Mouse (Mus musculus) bone marrow, adult 2 months (tissue): ENCODE results near the gene Vegfd.

Source experiments
- CTCF ChIP-seq: fragments of 200-500 bp; IDR thresholded peaks from 2 replicates; pipeline ENCODE4 v1.5.1; 2011; ENCODE audit warnings: low read length, control low read depth; ENCODE audit not compliant: control insufficient read depth, insufficient read depth
- POLR2A ChIP-seq: fragments of 200-500 bp; IDR thresholded peaks from 2 replicates; pipeline ENCODE4 v1.6.1; 2011; ENCODE audit warnings: low read depth, mild to moderate bottlenecking, control low read depth, low read length, borderline replicate concordance; ENCODE audit not compliant: control insufficient read depth

DNA sequence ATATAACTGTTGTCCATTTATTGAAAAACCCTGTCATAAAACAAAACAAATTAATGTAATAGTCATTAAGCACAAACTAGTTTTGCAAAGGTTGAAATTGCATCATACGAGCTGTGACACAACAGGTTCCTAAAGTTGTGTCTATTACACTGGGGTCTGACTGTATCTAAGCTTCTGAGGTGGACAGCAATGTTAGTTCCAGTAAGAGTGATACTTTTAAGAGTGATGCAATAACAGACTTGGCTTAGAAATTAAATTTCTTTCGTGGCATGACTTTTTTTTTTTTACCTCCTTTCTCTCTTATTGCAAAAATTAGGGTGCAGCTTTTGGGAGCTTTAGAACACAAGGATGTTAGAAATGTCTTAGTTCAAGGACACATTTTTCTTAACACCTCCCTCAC, 55.0 kb downstream of the Vegfd start:
- no peak for TF ChIP-seq POLR2A
- no peak for TF ChIP-seq CTCF
